Mouse (Mus musculus): ENCODE results near the gene Npb. TPM values are rescaled to one million over a fixed set of nuclear protein-coding genes. Genes with fewer than 3 reads are reported as not detected.

Gene Npb
- total RNA-seq, 4 experiments from 2014 or later, result not detected

GRCm38 (mm10) chr11:120630881-120631725 is 22.8 kb downstream of the Npb start:
- no peak for DNase-seq (ENCODE audit: low spot score in 2 of 2)

- DNase-seq (ENCODE audit: low spot score in 2 of 2), result no peak
Measured at GRCm38 (mm10) chr11:120631726-120632448, 23.6 kb downstream of the Npb start.

- peak; percentile 67 to 78 for DNase-seq (ENCODE audit: low spot score in 2 of 2)
Measured at GRCm38 (mm10) chr11:120632559-120633519, 24.6 kb downstream of the Npb start.

GRCm38 (mm10) chr11:120633520-120634343 is 25.5 kb downstream of the Npb start, which contains the start of gene Mafg:
TSS of gene Mafg (minus strand) at chr11:120633600.
- peak; percentile 87 to 94 for DNase-seq (ENCODE audit: low spot score in 2 of 2)

- DNase-seq (ENCODE audit: low spot score in 2 of 2), result no peak
Measured at GRCm38 (mm10) chr11:120634810-120635209, 26.5 kb downstream of the Npb start.

GRCm38 (mm10) chr11:120641255-120641654 is 33.0 kb downstream of the Npb start:
- DNase-seq (ENCODE audit: low spot score in 2 of 2), result no peak

GRCm38 (mm10) chr11:120641869-120642268 is 33.6 kb downstream of the Npb start:
- DNase-seq (ENCODE audit: low spot score in 2 of 2), result no peak

GRCm38 (mm10) chr11:120642939-120643600 is 34.8 kb downstream of the Npb start:
- no peak for DNase-seq (ENCODE audit: low spot score in 2 of 2)

- peak; percentile 91 for DNase-seq (ENCODE audit: low spot score in 2 of 2)
Measured at GRCm38 (mm10) chr11:120643601-120643987, 35.3 kb downstream of the Npb start, which contains the start of gene Pycr1. TSS of gene Pycr1 (minus strand) at chr11:120643769.

- no peak for DNase-seq (ENCODE audit: low spot score in 2 of 2)
Measured at GRCm38 (mm10) chr11:120647047-120647830, 39.0 kb downstream of the Npb start.

- DNase-seq (ENCODE audit: low spot score in 2 of 2), result peak; percentile 50 to 65
Measured at GRCm38 (mm10) chr11:120648001-120648476, 39.8 kb downstream of the Npb start, which contains the start of gene Myadml2. TSS of gene Myadml2 (minus strand) at chr11:120648158.

- DNase-seq (ENCODE audit: low spot score in 2 of 2), result no peak
Measured at GRCm38 (mm10) chr11:120651872-120652271, 43.6 kb downstream of the Npb start.

- DNase-seq (ENCODE audit: low spot score in 2 of 2), result no peak
Measured at GRCm38 (mm10) chr11:120654741-120655140, 46.5 kb downstream of the Npb start.

- DNase-seq (ENCODE audit: low spot score in 2 of 2), result no peak
Measured at GRCm38 (mm10) chr11:120657301-120657700, 49.0 kb downstream of the Npb start.
